Mouse (Mus musculus) midbrain, postnatal 0 days (tissue): ENCODE measurements around the gene Tbc1d10c. TPM values are rescaled to one million over a fixed set of nuclear protein-coding genes. Genes with fewer than 3 reads are reported as not detected.

Experiments used
- ATAC-seq: fragments of 200-750 bp; cut with Nextera tagmentation; 2 replicates; pipeline ENCODE4 v1.8.0; 2017; ENCODE audit warnings: moderate number of reproducible peaks, mild to moderate bottlenecking, moderate TSS enrichment, moderate library complexity; ENCODE audit not compliant: low FRiP score
- DNase-seq: peaks from one replicate; pipeline ENCODE4 v3.0.0-alpha.2; 2015; ENCODE audit warnings: low spot score
- H3K27ac ChIP-seq: fragments of 300-500 bp; sonication (generic); 2 replicates; pipeline ENCODE4 v1.5.1; 2014; ENCODE audit warnings: low read depth, mild to moderate bottlenecking, low read length, mixed read lengths
- H3K27me3 ChIP-seq: fragments of 300-500 bp; sonication (generic); 2 replicates; pipeline ENCODE4 v1.6.1; 2014; ENCODE audit warnings: low read length, control low read depth, mixed read lengths; ENCODE audit not compliant: insufficient read depth
- H3K36me3 ChIP-seq: fragments of 300-500 bp; sonication (generic); 2 replicates; pipeline ENCODE4 v1.6.1; 2014; ENCODE audit warnings: low read length, control low read depth, mixed read lengths; ENCODE audit not compliant: insufficient read depth
- H3K4me1 ChIP-seq: fragments of 300-500 bp; sonication (generic); 2 replicates; pipeline ENCODE4 v1.6.1; 2014; ENCODE audit warnings: mild to moderate bottlenecking, control low read depth, antibody characterized with exemption, low read length, mixed read lengths; ENCODE audit not compliant: insufficient read depth
- H3K4me2 ChIP-seq: fragments of 300-500 bp; sonication (generic); 2 replicates; pipeline ENCODE4 v1.6.1; 2014; ENCODE audit warnings: low read depth, mild to moderate bottlenecking, low read length, mixed read lengths; ENCODE audit not compliant: poor library complexity, severe bottlenecking
- H3K4me3 ChIP-seq: fragments of 300-500 bp; sonication (generic); 2 replicates; pipeline ENCODE4 v1.5.1; 2014; ENCODE audit warnings: low read depth, mild to moderate bottlenecking, low read length, moderate library complexity
- H3K9ac ChIP-seq: fragments of 300-500 bp; sonication (generic); replicated peaks from 2 replicates; pipeline ENCODE4 v1.6.1; 2014; ENCODE audit warnings: mild to moderate bottlenecking, low read length, moderate library complexity, mixed read lengths; ENCODE audit not compliant: poor library complexity, severe bottlenecking
- H3K9me3 ChIP-seq: fragments of 300-500 bp; sonication (generic); 2 replicates; pipeline ENCODE4 v1.6.1; 2016; ENCODE audit warnings: low read length, control low read depth
- CTCF ChIP-seq: IDR thresholded peaks from 2 replicates; pipeline ENCODE4 v1.5.1; 2016; ENCODE audit warnings: antibody characterized with exemption, mild to moderate bottlenecking
- WGBS: fragments of 180-500 bp; shearing (Covaris S2); extraction: QIAGEN DNeasy Blood & Tissue Kit; methylation state at CpG from one replicate; pipeline ENCODE4 v1.1.7; 2014; 5-methylcytosine and 5-hydroxymethylcytosine counted together
- polyA plus RNA-seq: library from polyadenylated mRNA; unstranded; fragments of >200 nt; fragmentation: Nextera tagmentation; extraction: Ambion mirVana; gene quantifications from 2 replicates; pipeline ENCODE4 v1.2.1, GENCODE M21; 2015
- total RNA-seq: library from RNA; depleted of rRNA; stranded (reverse); fragments of >200 nt; gene quantifications from 2 replicates; pipeline ENCODE4 v1.2.3, GENCODE M21; 2014

Gene Tbc1d10c
- total and polyA plus RNA-seq, 2 experiments from 2014 or later = 0.49 to 1.2 TPM

DNA sequence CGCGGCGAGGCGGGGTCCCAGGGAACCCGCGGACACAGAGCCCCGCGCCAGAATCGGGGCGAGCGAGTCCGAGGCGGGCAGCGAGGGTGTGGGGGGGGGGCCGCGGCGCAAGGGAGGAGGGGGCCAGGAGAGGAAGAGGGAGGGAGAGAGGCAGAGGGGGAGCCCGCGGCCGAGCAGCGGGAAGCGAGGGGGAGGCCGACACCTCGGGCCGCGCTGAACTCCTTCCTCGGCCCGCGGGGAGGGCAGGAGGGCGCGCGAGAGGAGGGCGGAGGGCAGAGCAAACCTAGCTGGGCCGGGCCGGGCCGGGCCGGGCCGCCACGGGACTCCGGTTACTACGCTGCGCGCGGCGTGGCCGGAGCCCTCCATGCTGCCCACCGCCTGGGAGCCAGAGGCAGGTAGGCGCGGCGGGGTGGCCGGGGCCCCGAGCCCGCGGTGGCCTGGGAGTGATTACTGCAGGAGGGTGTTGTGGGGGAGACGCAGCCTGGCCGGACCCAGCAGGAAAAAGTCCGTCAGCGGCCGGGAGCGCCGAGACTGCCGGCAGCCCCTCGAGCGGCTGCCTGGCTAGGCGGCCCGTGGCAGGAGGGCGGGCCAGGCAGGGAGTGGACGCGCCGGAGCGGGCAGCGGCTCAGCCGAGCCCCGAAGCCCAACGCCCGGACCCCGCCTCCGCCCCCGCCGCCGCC lies 23.8 kb upstream of the Tbc1d10c start:
- H3K4me2 ChIP-seq = peak overlapping the region; percentile 91
- no peaks in the 10 kb centered on the region for H3K36me3 ChIP-seq
- peak overlapping the region; percentile 39 for H3K4me3 ChIP-seq
- TF ChIP-seq CTCF = no peak
- H3K4me1 ChIP-seq = peaks cover 7% of the 10 kb centered on the region; the same call in 1 of the 2 replicates
- H3K27ac ChIP-seq = no peak overlapping the region
- ATAC-seq (0 out of 2 replicates have a peak, but pooled peaks have one; percentile 24), DNase-seq (no peak)
- peaks cover 44% of the 10 kb centered on the region for H3K27me3 ChIP-seq
- 0% methylated on average over 44 of the region's 81 CpGs for WGBS
- H3K9me3 ChIP-seq = no peaks in the 10 kb centered on the region
- H3K9ac ChIP-seq = peak overlapping the region; percentile 59

DNA sequence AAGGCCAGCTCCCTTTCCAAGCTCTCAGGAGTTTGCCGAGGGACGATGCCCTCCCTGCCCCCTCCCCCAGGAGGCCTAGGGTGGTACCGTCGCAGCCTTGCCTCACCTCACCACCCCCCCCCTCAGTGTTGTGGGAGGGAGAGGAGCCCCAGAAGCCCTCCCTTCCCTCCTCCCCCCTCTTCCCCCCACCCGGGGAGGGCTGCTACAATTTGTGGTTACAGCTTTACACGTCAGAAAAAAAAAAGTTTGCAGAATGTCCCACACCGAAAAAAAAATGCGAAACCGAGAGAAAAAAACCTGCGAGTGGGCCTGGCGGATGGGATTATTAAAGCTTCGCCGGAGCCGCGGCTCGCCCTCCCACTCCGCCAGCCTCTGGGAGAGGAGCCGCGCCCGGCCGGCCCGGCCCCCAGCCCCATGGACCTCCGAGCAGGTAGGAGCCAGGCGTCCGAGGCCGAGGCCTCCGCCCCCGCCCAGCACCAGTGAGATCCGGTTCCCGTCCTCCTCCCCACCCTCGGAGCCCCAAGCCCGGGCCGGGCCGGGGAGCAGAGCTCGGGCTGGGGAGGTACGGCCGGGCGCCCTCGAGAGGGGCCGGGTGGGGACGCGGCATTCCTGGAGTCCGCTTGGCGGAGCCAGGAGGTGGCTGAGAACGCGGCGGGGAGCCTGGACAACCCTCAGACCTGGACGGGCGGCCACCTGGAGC lies 23.1 kb upstream of the Tbc1d10c start, which contains the start of the genes Clcf1 and AC109138.7:
Gene Clcf1 (plus strand): TSS at position 168 of the 700 bp plus-strand sequence.
Gene AC109138.7 (plus strand): TSS at position 287 of the 700 bp plus-strand sequence.
- under 1% methylated on average over 39 of the region's 49 CpGs for WGBS

DNA sequence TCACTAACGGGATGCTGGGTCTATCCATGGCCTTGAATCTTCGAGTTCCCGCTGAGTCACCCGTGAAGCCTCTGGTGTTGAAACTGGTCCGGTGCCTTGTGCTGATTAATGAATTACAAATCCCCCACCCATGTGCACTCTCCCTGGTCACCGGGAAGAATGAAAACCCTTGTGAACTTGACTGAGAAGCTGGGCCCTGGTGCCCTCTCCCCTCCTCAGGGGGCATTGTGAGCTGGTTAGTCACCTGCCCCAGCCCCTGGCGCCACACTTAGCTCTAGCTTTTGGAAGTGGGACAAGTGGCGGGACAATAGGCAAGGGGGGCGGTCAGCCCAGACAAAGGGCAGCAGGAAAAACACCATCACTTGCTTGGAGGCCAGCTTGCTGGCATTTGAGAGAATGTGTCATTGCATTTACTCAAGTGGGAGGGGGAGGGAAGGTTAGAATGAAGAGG lies 22.5 kb upstream of the Tbc1d10c start:
- DNase-seq (no peak), ATAC-seq (no peak)
- Histone ChIP-seq H3K4me1 (peaks cover 7% of the 10 kb centered on the region; the same call in 1 of the 2 replicates), H3K27ac (no peak overlapping the region), H3K27me3 (peaks cover 44% of the 10 kb centered on the region), H3K4me2 (peak overlapping the region; percentile 91; the same call in 1 of the 2 replicates), H3K4me3 (no peak overlapping the region), H3K9me3 (no peaks in the 10 kb centered on the region), H3K36me3 (no peaks in the 10 kb centered on the region), H3K9ac (no peak overlapping the region)
- TF ChIP-seq CTCF = no peak
- 8% methylated on average over 9 of the region's 9 CpGs for WGBS

More for the DNA sequence above, 23.1 kb upstream of the Tbc1d10c start, which contains the start of the genes Clcf1 and AC109138.7:
- DNase-seq (no peak), ATAC-seq (0 out of 2 replicates have a peak, but pooled peaks have one; percentile 31)
- Histone ChIP-seq H3K27ac (no peak within 1 kb of the TSS), H3K27me3 (peaks cover 44% of the 10 kb centered on the region), H3K9me3 (no peaks in the 10 kb centered on the region), H3K4me1 (peaks cover 7% of the 10 kb centered on the region; the same call in 1 of the 2 replicates), H3K9ac (peak within 1 kb of the TSS; percentile 59), H3K4me3 (peak within 1 kb of the TSS; percentile 39), H3K4me2 (peak within 1 kb of the TSS; percentile 91), H3K36me3 (no peaks in the 10 kb centered on the region)
- no peak for TF ChIP-seq CTCF

DNA sequence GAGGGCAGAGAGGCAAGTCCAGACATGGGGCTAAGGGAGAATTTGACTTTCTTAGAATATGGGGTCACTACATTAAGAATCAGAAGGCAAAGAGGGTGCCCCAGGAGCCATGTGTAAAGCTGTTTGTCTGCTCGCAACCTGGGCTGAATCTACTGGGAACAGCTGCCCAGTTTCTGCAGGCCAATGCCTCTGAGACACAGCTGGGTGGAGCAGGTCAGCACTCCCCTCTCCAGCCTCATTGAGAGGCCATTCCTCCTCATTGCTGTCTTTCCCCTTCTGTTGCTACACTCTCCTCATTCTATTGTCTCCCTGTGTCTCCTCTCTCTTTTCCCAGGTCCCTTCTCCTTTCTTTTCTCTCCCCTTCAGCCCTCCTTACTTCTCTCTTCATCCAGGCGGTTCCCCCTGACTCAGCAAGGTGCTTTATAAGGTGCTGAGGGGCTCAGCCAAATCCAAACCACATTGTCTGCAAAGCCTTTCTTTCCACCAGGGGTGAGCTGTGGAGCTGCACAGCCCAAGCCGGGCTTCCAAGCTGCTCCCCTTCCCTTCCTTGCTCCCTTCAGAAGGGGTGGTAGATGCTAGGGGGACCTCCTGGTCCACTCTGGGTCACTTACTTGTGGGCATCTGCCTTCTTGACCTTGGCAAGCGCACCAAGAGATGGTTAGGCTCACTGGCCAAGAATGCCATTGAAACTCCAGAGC lies 21.0 kb upstream of the Tbc1d10c start:
- H3K27ac ChIP-seq = no peak overlapping the region
- H3K4me1 ChIP-seq = peaks cover 7% of the 10 kb centered on the region; the same call in 1 of the 2 replicates
- ATAC-seq (no peak), DNase-seq (no peak)
- no peak overlapping the region for H3K9ac ChIP-seq
- H3K9me3 ChIP-seq = no peaks in the 10 kb centered on the region
- H3K27me3 ChIP-seq = peaks cover 42% of the 10 kb centered on the region
- no peak overlapping the region for H3K4me2 ChIP-seq
- no peak for TF ChIP-seq CTCF
- 25% methylated on average over 4 of the region's 4 CpGs for WGBS
- no peak overlapping the region for H3K4me3 ChIP-seq
- no peaks in the 10 kb centered on the region for H3K36me3 ChIP-seq

DNA sequence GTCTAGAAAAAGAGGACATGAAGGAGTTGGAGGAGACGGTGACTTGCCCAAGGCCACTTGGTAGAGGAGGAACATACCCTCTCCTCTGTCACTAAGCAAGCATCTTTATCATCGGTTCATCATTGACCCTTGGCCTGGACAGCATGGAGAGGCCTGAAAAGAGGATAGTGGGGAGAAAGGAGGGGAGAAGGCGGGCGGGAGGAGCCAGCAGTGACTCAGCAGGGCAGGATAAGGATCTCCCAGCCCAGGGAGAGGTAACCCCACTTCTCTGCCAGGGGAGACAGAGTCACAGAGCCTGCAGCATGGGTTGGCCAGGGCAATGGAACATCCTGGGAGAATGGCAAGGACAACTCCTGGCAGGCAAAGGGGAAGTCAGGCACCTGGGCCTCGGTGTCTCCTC lies 17.5 kb upstream of the Tbc1d10c start:
- no peaks in the 10 kb centered on the region for H3K4me1 ChIP-seq
- H3K9ac ChIP-seq = no peak overlapping the region
- no peak overlapping the region for H3K4me2 ChIP-seq
- no peak for TF ChIP-seq CTCF
- H3K27me3 ChIP-seq = peaks cover 24% of the 10 kb centered on the region
- WGBS = 75% methylated on average over 5 of the region's 5 CpGs
- no peak overlapping the region for H3K4me3 ChIP-seq
- ATAC-seq = no peak
- H3K27ac ChIP-seq = no peak overlapping the region
- no peak for DNase-seq
- no peaks in the 10 kb centered on the region for H3K36me3 ChIP-seq
- H3K9me3 ChIP-seq = no peaks in the 10 kb centered on the region
